Mouse (Mus musculus): ENCODE data around the gene Mark3.

DNA sequence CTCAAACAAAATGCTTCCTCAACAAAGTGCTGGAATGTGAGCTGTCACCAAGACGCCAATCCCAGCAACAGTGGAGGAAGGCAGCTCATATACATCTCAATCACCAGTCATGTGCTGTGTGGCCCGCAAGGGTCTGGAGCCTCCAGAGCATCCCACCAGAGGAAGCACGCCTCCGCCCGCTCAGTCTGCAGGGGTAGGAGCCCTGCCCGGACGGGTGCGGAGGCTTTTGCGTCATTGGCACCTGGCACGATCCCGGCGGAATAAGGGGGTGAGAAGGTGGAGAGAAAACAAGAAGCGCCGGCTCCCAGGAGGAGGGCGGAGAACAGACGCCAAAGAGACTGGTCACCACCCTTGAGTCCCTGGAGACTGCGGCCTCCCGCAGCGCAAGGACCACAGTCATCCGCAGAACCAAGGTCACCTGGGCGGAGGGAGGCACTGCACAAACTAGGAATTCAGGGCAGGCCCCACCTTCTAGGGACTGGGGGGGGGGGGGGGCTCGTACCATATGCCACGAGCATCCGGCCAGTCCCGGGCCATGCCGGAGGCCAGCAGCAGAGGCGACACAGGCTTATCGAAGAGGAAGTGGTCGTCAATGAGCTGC is 96.1 kb downstream of the Mark3 start:
- no peak for TF ChIP-seq CTCF (IDR thresholded peaks at IDR 0.05; ENCODE audit: low read depth)
- TF ChIP-seq EP300 (IDR thresholded peaks at IDR 0.05; ENCODE audit: low read depth): no peak

Data from liver, embryonic 14.5 days (tissue).